Mouse (Mus musculus) cerebellum, adult (tissue): ENCODE measurements at regions not wholly inside any gene's neighbourhood (a gene's known extent, or its start where the extent isn't known, plus 50 kb on each side); places are given as distances from the start of the nearest gene placed in this dataset.

ENCODE experiments used
- ATAC-seq: cut with Nextera tagmentation; 2 replicates; pipeline ENCODE4 v1.9.2; 2017; ENCODE audit warnings: mild to moderate bottlenecking, moderate library complexity, mixed read lengths; ENCODE audit not compliant: insufficient number of reproducible peaks, low FRiP score, low TSS enrichment

- ATAC-seq = no peak
These were observed 323.5 kb downstream of the Ppp3ca start for GRCm38 (mm10) chr3:136993473-136993872.

GRCm38 (mm10) chr3:136994361-136995083 lies 324.6 kb downstream of the Ppp3ca start:
- peak; percentile 91 for ATAC-seq

DNA sequence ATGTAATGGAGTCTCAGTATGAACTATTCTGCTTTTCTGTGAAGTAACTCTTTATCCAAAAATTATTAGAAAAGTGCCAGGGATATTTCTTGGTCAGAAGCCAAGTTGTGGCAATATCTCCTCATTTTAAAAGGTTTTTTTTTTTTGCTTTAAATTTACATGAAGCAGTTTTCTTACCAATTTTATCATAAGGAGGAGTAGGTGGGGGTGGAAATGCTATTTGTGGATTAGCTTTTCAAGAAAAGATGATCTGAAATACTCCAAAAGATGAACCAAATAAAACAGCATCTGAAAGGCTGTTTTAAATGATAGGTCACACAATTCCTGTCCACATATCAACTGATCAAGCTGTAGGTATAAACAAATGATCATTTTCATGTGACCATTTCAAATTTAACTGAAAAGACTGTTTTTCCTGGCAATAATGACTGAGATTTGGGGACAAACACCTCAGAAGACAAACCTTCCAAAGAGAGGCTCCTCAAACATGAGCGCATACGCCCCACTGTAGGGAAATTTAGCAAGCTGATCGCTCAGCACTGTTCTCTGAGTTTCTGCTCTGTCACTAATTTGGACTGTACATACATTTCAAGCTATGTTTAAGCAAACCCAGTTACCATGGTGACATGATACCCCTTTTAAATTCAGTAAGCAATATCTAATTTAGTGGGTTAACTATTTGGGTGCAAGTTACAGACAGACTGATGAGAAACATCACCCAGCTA lies 325.8 kb downstream of the Ppp3ca start:
- ATAC-seq = no peak

- ATAC-seq = no peak
These were observed 326.5 kb downstream of the Ppp3ca start for GRCm38 (mm10) chr3:136996381-136996895.

DNA sequence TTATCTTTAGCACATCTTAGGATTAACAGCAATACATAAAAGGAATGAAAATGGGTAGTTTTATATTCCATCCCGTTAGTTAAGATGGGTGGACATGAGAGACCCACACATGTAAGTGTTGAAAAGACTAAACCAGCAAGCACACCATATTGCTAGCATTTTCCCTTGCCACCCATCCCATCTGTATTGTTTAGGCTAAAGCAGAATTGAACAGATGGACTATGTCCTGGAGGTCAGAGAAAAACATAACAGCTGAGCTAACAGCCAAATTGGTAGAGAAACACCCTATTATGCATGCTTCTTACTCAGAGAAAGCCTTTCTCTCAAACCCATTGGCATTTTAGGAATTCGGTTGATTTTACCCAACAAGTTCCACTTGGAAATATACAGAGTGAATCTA lies 329.3 kb upstream of the Emcn start:
- ATAC-seq = peak; percentile 84

DNA sequence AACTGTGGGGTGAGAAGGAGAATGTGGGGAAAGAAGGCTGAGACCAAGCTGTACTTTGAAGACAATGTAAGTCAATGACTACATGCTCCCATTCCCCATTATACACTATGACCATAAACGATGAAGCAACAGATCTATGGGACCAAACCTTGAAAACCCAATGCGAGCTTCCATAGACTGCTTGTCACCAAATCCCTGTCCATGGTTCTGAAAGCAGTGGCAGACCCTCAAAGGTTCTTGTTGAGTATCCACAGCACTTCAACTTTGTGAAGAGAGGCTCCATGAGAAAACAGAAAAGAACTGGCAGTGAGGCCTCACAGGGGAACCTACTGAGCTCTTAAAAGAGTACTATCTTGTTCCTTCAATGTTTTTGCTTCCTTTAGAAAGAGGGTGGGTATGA lies 326.2 kb upstream of the Emcn start:
- no peak for ATAC-seq

DNA sequence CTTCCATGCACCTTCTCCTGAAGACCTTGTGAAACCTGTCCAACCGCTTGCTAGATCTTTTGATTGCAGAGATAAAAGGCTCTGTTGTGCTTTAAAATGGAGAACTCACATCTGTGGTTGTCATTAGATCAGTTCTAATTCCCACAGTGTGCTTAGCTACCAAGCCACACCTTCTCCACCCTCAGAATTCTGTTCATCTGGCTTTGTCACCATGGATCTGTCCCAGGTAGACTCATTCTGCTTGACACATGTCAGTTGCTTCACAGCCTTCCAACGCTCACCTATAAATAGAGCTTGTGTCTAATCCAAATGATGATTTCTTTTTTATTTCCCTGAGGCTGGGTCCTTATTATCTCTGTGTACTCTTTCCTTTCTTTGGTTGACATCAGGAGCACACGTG lies 325.7 kb upstream of the Emcn start:
- no peak for ATAC-seq

- no peak for ATAC-seq
These were observed 320.8 kb upstream of the Emcn start for GRCm38 (mm10) chr3:137019971-137020634.

DNA sequence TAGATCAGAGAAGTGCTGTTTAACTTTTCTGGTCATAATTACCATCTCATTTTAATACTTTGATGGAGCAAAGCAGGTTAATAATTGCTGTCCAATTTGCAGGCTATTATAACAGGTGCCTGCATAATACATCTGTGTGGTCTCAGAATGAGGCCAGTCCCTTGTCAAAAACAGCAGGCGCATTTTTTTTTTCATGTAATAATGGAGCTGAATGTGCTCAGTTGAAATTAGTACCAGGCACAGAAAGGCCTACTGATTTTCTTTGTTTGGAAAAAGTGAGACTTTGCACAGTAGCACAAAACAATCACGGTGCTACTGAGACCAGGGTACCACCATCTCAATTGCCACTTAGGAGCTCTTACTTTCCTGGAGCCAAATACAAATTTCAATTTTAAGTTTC lies 311.3 kb upstream of the Emcn start:
- no peak for ATAC-seq

DNA sequence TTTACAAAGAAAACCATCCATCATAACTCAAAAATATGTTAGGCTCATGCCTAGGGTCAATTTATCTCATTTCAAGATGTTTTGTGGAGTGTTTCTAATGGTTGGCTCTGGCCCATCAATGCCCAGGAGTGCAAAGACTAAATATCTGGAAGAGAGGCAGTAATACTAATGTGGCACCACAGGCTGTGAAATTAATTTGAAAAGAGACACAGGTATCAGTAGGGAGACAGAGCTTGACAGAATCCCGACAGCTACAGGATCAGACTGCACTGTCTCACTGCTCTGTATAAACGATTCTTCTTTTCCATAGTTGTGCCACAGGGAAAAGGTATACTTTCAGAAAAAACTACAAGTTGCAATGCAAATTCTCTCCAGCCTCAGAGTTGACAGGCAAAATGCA lies 308.1 kb upstream of the Emcn start:
- no peak for ATAC-seq

GRCm38 (mm10) chr3:137039638-137040037 lies 301.2 kb upstream of the Emcn start:
- no peak for ATAC-seq

DNA sequence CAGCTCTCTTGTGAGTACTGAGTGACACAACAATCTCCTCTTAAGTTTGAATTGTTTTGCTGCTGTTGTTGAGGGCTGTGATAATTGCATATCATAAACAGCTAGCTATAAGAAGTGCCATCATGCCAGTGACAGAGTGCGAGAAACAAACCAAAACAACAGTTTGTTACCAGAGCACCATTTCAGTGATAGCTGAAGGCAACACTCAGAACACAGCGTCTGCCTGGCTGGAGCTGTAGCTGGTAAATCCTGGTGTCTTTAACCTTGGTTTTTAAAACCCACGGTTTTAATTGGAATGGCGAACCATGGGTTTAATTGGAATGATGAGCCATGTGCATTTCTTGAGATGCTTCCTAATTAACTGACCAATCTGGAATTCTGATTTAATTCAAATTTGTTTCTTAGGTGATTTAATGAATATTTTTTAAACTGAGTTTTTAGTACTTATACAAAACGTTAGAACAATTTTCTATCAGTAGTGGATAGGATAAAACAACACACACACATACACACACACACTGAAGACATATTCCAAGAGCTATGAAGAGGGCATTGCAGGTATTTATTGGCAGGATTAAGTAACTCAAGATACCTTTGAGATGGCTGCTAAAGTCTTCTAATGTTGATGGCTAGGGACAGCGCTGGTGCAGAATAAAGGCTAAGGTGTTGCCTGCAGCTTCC lies 284.2 kb upstream of the Emcn start:
- no peak for ATAC-seq

- no peak for ATAC-seq
These were observed 283.5 kb upstream of the Emcn start for GRCm38 (mm10) chr3:137057225-137057910.

- ATAC-seq = no peak
These were observed 283.0 kb upstream of the Emcn start for GRCm38 (mm10) chr3:137057911-137058260.

DNA sequence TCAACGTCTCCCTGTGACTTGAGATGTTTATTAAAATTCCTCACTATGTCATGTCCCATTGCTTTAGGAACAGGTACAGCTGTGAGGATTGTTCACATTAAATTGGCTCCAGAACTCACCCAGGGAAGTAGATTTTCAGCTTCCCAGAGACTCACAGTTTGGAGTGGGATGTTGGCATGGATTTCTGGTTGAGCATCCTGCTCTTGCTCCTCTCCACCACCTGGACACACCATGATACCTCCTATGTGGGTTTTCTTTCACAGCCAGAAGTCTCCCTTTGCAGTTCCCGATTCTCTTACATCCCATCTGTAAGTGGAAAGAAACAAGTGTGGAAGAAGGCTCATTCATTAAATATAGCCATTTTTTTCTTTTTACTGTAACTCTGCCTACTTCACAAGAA lies 278.8 kb upstream of the Emcn start:
- ATAC-seq = peak; percentile 87; the same call in 1 of the 2 replicates

DNA sequence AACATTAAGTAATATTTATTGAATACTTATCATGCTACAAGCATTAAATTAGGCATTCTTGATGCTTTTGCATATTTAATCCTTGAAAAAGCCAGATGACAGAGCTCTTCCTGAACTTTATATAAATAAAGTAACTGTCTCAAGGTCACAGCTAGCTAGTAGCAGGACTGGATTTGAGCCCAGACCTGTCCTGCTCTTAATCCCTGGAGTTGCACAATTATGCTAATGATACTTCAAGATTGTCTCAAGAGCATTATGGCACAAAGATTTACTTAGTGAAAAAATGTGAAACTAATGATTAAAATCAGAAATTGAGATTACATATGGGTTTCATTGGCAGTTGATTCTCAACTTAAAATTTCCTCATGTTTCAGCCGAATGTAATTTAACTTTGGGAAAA lies 273.5 kb upstream of the Emcn start:
- no peak for ATAC-seq

- no peak for ATAC-seq
These were observed 271.5 kb upstream of the Emcn start for GRCm38 (mm10) chr3:137069334-137069733.

- no peak for ATAC-seq
These were observed 262.9 kb upstream of the Emcn start for GRCm38 (mm10) chr3:137077718-137078599.

- no peak for ATAC-seq
These were observed 262.3 kb upstream of the Emcn start for GRCm38 (mm10) chr3:137078600-137078975.
